Mouse (Mus musculus): ENCODE data around the gene Kcnma1. TPM values are rescaled to one million over a fixed set of nuclear protein-coding genes. Genes with fewer than 3 reads are reported as not detected.

Kcnma1 gene
- polyA plus RNA-seq, 1 experiment from 2014 or later, result 0.03 TPM

- Histone ChIP-seq H3K4me1 (replicated peaks) (no peaks in the 10 kb centered on the region), H3K4me2 (no peak overlapping the region), H3K9me3 (replicated peaks) (no peaks in the 10 kb centered on the region)
Observed at GRCm38 (mm10) chr14:23771794-23772193, 242.5 kb downstream of the Kcnma1 start.

GRCm38 (mm10) chr14:23762471-23762870, 251.8 kb downstream of the Kcnma1 start:
- 60% methylated on average over 2 of the region's 2 CpGs for WGBS (ENCODE audit: insufficient replicate concordance)

More at GRCm38 (mm10) chr14:23771794-23772193, 242.5 kb downstream of the Kcnma1 start:
- 61% methylated on average over 1 of the region's 1 CpGs for WGBS (ENCODE audit: insufficient replicate concordance)
- H3K27ac ChIP-seq, result no peak overlapping the region
- H3K9ac ChIP-seq, result no peak overlapping the region
- no peak for ATAC-seq (ENCODE audit: low read depth)
- no peaks in the 10 kb centered on the region for H3K36me3 ChIP-seq
- DNase-seq, result no peak
- H3K4me3 ChIP-seq (replicated peaks), result no peak overlapping the region
- H3K27me3 ChIP-seq, result no peaks in the 10 kb centered on the region

DNA sequence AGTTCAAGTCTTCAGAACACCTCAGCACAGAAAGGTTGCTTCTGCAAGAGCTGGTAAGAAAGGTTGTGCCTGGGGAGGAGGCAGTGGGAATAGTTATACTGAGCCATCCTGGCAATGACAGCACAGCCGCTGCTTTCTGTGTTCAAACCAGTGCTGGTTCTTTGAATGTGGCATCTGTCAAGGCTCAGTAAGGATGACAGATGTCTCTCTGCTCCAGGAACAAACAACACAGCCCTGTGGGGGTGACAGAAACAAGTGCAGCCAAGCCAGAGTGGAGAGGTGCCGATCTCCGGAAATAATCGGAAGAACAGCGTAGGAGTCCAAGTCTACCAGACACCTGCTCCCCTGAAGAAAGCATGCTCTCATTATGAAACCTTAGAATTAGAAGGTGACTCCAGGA, 254.7 kb downstream of the Kcnma1 start:
- ATAC-seq (ENCODE audit: low read depth) (no peak), DNase-seq (no peak)
- no peaks in the 10 kb centered on the region for H3K9me3 ChIP-seq (replicated peaks)
- no peak overlapping the region for H3K9ac ChIP-seq
- H3K4me1 ChIP-seq (replicated peaks), result no peaks in the 10 kb centered on the region
- no peak overlapping the region for H3K4me3 ChIP-seq (replicated peaks)
- no peaks in the 10 kb centered on the region for H3K36me3 ChIP-seq
- H3K4me2 ChIP-seq, result no peak overlapping the region
- H3K27ac ChIP-seq, result no peak overlapping the region
- H3K27me3 ChIP-seq, result no peaks in the 10 kb centered on the region
- WGBS (ENCODE audit: insufficient replicate concordance), result 73% methylated on average over 5 of the region's 5 CpGs

More at GRCm38 (mm10) chr14:23762471-23762870, 251.8 kb downstream of the Kcnma1 start:
- no peak for DNase-seq
- Histone ChIP-seq H3K9me3 (replicated peaks) (no peaks in the 10 kb centered on the region), H3K4me3 (replicated peaks) (no peak overlapping the region), H3K36me3 (no peaks in the 10 kb centered on the region), H3K27me3 (no peaks in the 10 kb centered on the region), H3K4me1 (replicated peaks) (no peaks in the 10 kb centered on the region), H3K4me2 (no peak overlapping the region), H3K27ac (no peak overlapping the region), H3K9ac (no peak overlapping the region)
- ATAC-seq (ENCODE audit: low read depth), result no peak

GRCm38 (mm10) chr14:23758421-23758820, 255.9 kb downstream of the Kcnma1 start:
- ATAC-seq (ENCODE audit: low read depth), result no peak
- no peaks in the 10 kb centered on the region for H3K9me3 ChIP-seq (replicated peaks)
- H3K4me2 ChIP-seq, result no peak overlapping the region
- no peaks in the 10 kb centered on the region for H3K27me3 ChIP-seq
- H3K4me1 ChIP-seq (replicated peaks), result no peaks in the 10 kb centered on the region
- DNase-seq, result no peak
- H3K4me3 ChIP-seq (replicated peaks), result no peak overlapping the region
- no peak overlapping the region for H3K27ac ChIP-seq
- 49% methylated on average over 1 of the region's 1 CpGs for WGBS (ENCODE audit: insufficient replicate concordance)
- no peaks in the 10 kb centered on the region for H3K36me3 ChIP-seq
- H3K9ac ChIP-seq, result no peak overlapping the region

GRCm38 (mm10) chr14:23748011-23748410, 266.3 kb downstream of the Kcnma1 start:
- no peak overlapping the region for H3K4me3 ChIP-seq (replicated peaks)
- H3K27me3 ChIP-seq, result no peaks in the 10 kb centered on the region
- no peak overlapping the region for H3K4me2 ChIP-seq
- no peaks in the 10 kb centered on the region for H3K36me3 ChIP-seq
- H3K9ac ChIP-seq, result no peak overlapping the region
- 57% methylated on average over 2 of the region's 2 CpGs for WGBS (ENCODE audit: insufficient replicate concordance)
- H3K27ac ChIP-seq, result no peak overlapping the region
- no peaks in the 10 kb centered on the region for H3K4me1 ChIP-seq (replicated peaks)
- no peak for ATAC-seq (ENCODE audit: low read depth)
- no peak for DNase-seq
- no peaks in the 10 kb centered on the region for H3K9me3 ChIP-seq (replicated peaks)

DNA sequence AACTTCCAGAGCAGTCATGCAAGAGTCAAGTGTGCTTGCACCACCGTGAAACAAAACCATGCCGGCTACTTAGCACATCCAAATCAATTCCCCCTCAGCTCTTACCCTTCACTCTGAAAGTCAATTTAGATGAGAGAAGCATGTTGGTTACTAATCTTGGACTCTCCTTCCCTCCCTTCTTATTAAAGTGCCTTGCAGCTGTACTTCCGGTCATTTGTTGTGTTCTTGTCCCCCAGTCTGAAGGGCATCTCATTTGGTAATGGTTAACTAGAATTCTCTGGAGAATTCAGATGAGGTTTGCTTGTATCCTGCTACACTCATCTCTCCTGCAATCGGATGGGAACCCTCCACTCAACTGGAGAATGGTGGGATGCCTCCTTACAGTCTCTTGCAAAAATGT, 267.3 kb downstream of the Kcnma1 start:
- Histone ChIP-seq H3K4me3 (replicated peaks) (no peak overlapping the region), H3K9me3 (replicated peaks) (no peaks in the 10 kb centered on the region), H3K9ac (no peak overlapping the region), H3K36me3 (no peaks in the 10 kb centered on the region), H3K27ac (no peak overlapping the region), H3K27me3 (no peaks in the 10 kb centered on the region), H3K4me2 (no peak overlapping the region), H3K4me1 (replicated peaks) (no peaks in the 10 kb centered on the region)
- 66% methylated on average over 4 of the region's 4 CpGs for WGBS (ENCODE audit: insufficient replicate concordance)
- ATAC-seq (ENCODE audit: low read depth), result no peak
- no peak for DNase-seq

DNA sequence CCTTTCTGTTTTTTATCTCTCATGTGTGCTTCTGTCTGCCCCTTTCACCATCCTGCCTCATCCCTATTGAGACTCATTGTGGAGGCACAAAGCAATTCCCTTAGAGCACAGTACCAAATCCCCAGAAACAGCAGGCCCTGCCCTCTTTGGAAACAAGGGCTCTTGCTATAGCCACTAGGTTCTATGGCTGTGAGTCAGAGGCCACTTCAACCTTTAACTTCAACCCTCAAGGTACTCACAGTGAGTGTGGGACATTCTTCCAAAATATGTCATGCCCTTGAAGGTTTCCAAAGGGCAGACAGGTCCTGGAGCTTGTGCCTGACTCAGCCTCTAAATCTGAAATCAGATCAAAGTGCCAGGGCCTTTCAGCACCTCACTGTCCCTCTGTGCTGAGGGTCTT, 272.8 kb downstream of the Kcnma1 start:
- Histone ChIP-seq H3K27ac (no peak overlapping the region), H3K9me3 (replicated peaks) (no peaks in the 10 kb centered on the region), H3K4me2 (no peak overlapping the region), H3K4me1 (replicated peaks) (no peaks in the 10 kb centered on the region), H3K4me3 (replicated peaks) (no peak overlapping the region), H3K9ac (no peak overlapping the region), H3K27me3 (no peaks in the 10 kb centered on the region), H3K36me3 (no peaks in the 10 kb centered on the region)
- ATAC-seq (ENCODE audit: low read depth) (no peak), DNase-seq (no peak)

- DNase-seq (no peak), ATAC-seq (ENCODE audit: low read depth) (no peak)
- WGBS (ENCODE audit: insufficient replicate concordance), result 85% methylated on average over 3 of the region's 3 CpGs
- no peak overlapping the region for H3K4me3 ChIP-seq (replicated peaks)
- H3K9ac ChIP-seq, result no peak overlapping the region
- H3K4me1 ChIP-seq (replicated peaks), result no peaks in the 10 kb centered on the region
- H3K27ac ChIP-seq, result no peak overlapping the region
- H3K27me3 ChIP-seq, result no peaks in the 10 kb centered on the region
- H3K4me2 ChIP-seq, result no peak overlapping the region
- H3K9me3 ChIP-seq (replicated peaks), result no peaks in the 10 kb centered on the region
- no peaks in the 10 kb centered on the region for H3K36me3 ChIP-seq
Observed at GRCm38 (mm10) chr14:23734200-23734599, 280.1 kb downstream of the Kcnma1 start.

- DNase-seq (no peak), ATAC-seq (ENCODE audit: low read depth) (no peak)
Observed at GRCm38 (mm10) chr14:23729377-23729776, 284.9 kb downstream of the Kcnma1 start.

DNA sequence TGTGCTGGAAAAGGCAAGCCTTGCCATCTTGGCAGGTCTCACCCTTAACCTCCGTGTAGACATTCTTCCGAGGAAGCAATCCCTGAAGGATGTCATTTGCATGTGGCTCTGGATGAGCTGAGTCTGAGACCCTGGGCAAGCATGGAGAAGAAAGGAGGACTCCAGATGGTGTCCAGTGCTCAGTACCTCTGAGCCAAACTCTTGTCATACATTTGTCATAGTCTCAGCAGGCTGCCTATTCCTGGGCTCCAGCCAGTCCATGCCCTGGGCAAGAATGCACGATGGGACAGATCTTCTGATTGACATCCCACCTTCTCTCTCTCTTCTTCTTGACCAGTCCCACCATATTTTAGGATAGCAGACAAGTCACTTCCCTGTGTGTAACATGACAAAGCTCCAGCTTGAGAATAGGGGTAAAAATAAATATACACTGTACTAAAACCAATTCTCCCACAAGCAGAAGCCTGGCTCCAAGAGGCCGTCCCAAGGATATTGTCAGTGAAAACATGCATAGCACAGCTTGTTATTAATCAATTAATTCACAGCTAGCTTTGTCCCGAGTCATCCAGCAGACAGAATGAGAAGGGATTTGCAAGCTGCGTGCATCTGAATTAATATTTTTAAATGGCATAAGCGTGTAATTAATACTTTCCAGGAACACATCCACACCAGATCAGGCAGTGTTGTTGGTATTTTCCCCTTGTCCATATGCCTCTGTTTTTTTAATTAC, 290.4 kb downstream of the Kcnma1 start:
- H3K36me3 ChIP-seq, result no peaks in the 10 kb centered on the region
- DNase-seq, result no peak
- WGBS (ENCODE audit: insufficient replicate concordance), result 60% methylated on average over 7 of the region's 7 CpGs
- no peaks in the 10 kb centered on the region for H3K4me1 ChIP-seq (replicated peaks)
- no peak for ATAC-seq (ENCODE audit: low read depth)
- no peak overlapping the region for H3K4me3 ChIP-seq (replicated peaks)
- H3K9me3 ChIP-seq (replicated peaks), result no peaks in the 10 kb centered on the region
- no peak overlapping the region for H3K27ac ChIP-seq
- H3K9ac ChIP-seq, result no peak overlapping the region
- no peak overlapping the region for H3K4me2 ChIP-seq
- no peaks in the 10 kb centered on the region for H3K27me3 ChIP-seq

More at GRCm38 (mm10) chr14:23729377-23729776, 284.9 kb downstream of the Kcnma1 start:
- Histone ChIP-seq H3K9ac (no peak overlapping the region), H3K4me3 (replicated peaks) (no peak overlapping the region), H3K4me1 (replicated peaks) (no peaks in the 10 kb centered on the region), H3K4me2 (no peak overlapping the region), H3K36me3 (no peaks in the 10 kb centered on the region), H3K27me3 (no peaks in the 10 kb centered on the region), H3K27ac (no peak overlapping the region), H3K9me3 (replicated peaks) (no peaks in the 10 kb centered on the region)
- 38% methylated on average over 2 of the region's 2 CpGs for WGBS (ENCODE audit: insufficient replicate concordance)

DNA sequence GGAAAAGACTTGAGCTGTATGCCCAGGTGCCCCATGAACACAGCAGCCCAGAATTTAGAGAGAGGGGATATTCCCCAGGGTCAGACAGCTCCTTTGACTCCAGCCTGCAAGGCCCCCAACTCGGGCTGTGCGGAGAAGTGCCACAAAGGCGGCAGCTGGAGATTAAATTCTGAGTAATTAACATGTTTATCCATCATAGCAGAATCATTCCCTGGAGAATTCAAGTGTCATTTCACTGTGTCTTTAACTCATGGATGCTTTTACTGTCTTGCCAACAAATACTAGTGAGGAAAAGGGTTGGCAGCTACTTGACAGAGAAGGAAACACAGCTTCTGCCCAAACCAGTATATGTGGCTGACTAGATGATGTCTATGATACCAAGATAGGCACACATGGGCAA, 295.0 kb downstream of the Kcnma1 start:
- no peak overlapping the region for H3K9ac ChIP-seq
- ATAC-seq (ENCODE audit: low read depth) (no peak), DNase-seq (no peak)
- 73% methylated on average over 3 of the region's 3 CpGs for WGBS (ENCODE audit: insufficient replicate concordance)
- H3K4me3 ChIP-seq (replicated peaks), result no peak overlapping the region
- H3K9me3 ChIP-seq (replicated peaks), result no peaks in the 10 kb centered on the region
- no peak overlapping the region for H3K4me2 ChIP-seq
- H3K4me1 ChIP-seq (replicated peaks), result no peaks in the 10 kb centered on the region
- H3K27ac ChIP-seq, result no peak overlapping the region
- H3K36me3 ChIP-seq, result no peaks in the 10 kb centered on the region
- no peaks in the 10 kb centered on the region for H3K27me3 ChIP-seq

GRCm38 (mm10) chr14:23718667-23719066, 295.6 kb downstream of the Kcnma1 start:
- Histone ChIP-seq H3K27me3 (no peaks in the 10 kb centered on the region), H3K9me3 (replicated peaks) (no peaks in the 10 kb centered on the region), H3K27ac (no peak overlapping the region), H3K4me1 (replicated peaks) (no peaks in the 10 kb centered on the region), H3K4me2 (no peak overlapping the region), H3K36me3 (no peaks in the 10 kb centered on the region), H3K9ac (no peak overlapping the region), H3K4me3 (replicated peaks) (no peak overlapping the region)
- ATAC-seq (ENCODE audit: low read depth) (no peak), DNase-seq (no peak)
- WGBS (ENCODE audit: insufficient replicate concordance), result 68% methylated on average over 6 of the region's 6 CpGs
